Mouse (Mus musculus): Measurements from ENCODE around the gene Poln.

DNA sequence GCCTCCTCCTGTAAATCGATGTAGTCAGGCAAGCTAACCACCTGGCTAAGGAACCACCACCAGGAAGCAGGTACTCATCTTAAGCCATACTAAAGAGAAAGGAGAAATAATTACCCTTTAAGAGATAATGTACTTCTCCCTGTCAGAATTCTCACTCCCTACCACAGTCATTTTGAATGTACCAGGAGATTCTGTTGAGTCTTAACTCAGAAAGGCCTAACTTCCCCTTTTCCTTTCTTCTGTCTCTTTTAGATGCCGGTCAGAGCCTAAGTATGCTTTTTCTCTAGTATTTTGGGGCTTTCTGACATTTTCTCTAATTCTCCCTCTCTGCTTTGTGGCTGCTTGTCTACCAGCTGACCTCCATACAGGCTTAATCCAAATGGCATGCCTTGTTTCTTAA, 76.2 kb downstream of the Poln start:
- no peak for TF ChIP-seq EP300 (optimal IDR thresholded peaks at IDR 0.05)
- TF ChIP-seq CTCF (IDR thresholded peaks at IDR 0.05; ENCODE audit: low read depth), result no peak

All from stomach, postnatal 0 days (tissue).